ENCODE assay signal across 24 mouse cellular contexts in genomic region chr4:14182951-14183350, GRCm38 (mm10).
DNase-seq lines count a peak whose midpoint lies in the region; ATAC-seq lines count a peak whose summit lies in the region.
"Had no signal": no experiment of that assay in that cellular context is flagged by ENCODE, and none has a peak within 500 bp of the region (broad histone marks: within the 10 kb centered on the region; RNA-seq: fewer than 3 reads in every experiment).

No protein-coding gene starts in this region.

- H3K36me3 ChIP-seq in embryonic facial prominence, embryonic 14.5 days (ENCODE audit: control insufficient read depth, insufficient read depth, low read length) = no peaks in the 10 kb centered on the region
- no peaks in the 10 kb centered on the region for H3K36me3 ChIP-seq in embryonic facial prominence, embryonic 10.5 days (replicated peaks)
- no peaks in the 10 kb centered on the region for H3K36me3 ChIP-seq in liver, embryonic 12.5 days
- H3K36me3 ChIP-seq: embryonic facial prominence, embryonic 12.5 days; embryonic facial prominence, embryonic 15.5 days; forebrain, embryonic 10.5 days; forebrain, embryonic 12.5 days had no signal

- H3K9ac ChIP-seq in embryonic facial prominence, embryonic 14.5 days (ENCODE audit: low read depth, low read length) = no peak overlapping the region
- no peak overlapping the region for H3K9ac ChIP-seq in liver, embryonic 12.5 days
- H3K9ac ChIP-seq: embryonic facial prominence, embryonic 12.5 days; embryonic facial prominence, embryonic 15.5 days; forebrain, embryonic 12.5 days had no signal

- H3K27ac ChIP-seq in embryonic facial prominence, embryonic 14.5 days (replicated peaks; ENCODE audit: low read depth, low read length) = no peak overlapping the region
- H3K27ac ChIP-seq in embryonic facial prominence, embryonic 10.5 days (replicated peaks) = no peak overlapping the region
- H3K27ac ChIP-seq in liver, embryonic 12.5 days = no peak overlapping the region
- H3K27ac ChIP-seq: embryonic facial prominence, embryonic 12.5 days; embryonic facial prominence, embryonic 15.5 days; forebrain, embryonic 10.5 days; forebrain, embryonic 12.5 days had no signal

- no peak overlapping the region for H3K4me2 ChIP-seq in embryonic facial prominence, embryonic 14.5 days (ENCODE audit: low read depth, low read length)
- no peak overlapping the region for H3K4me2 ChIP-seq in liver, embryonic 12.5 days
- H3K4me2 ChIP-seq: embryonic facial prominence, embryonic 12.5 days; embryonic facial prominence, embryonic 15.5 days; forebrain, embryonic 12.5 days had no signal

- no peaks in the 10 kb centered on the region for H3K4me1 ChIP-seq in embryonic facial prominence, embryonic 14.5 days (ENCODE audit: control insufficient read depth, insufficient read depth, low read length)
- H3K4me1 ChIP-seq in embryonic facial prominence, embryonic 10.5 days = no peaks in the 10 kb centered on the region
- no peaks in the 10 kb centered on the region for H3K4me1 ChIP-seq in liver, embryonic 12.5 days
- H3K4me1 ChIP-seq: embryonic facial prominence, embryonic 12.5 days; embryonic facial prominence, embryonic 15.5 days; forebrain, embryonic 10.5 days; forebrain, embryonic 12.5 days had no signal

- DNase-seq in embryonic facial prominence, embryonic 14.5 days (ENCODE audit: low spot score) = peak; percentile 58
- no peak for DNase-seq in embryonic facial prominence, embryonic 10.5 days (ENCODE audit: low spot score)
- DNase-seq in retina, embryonic 14.5 days (ENCODE audit: low spot score) = peak; percentile 70
- no peak for DNase-seq in B cell, adult 2 months
- DNase-seq: adrenal gland, adult 8-10 months; adrenal gland, postnatal 14 days; adrenal gland, postnatal 36 days; cerebellum, adult 11 months; cerebellum, adult 18-20 months; cerebellum, adult 8-10 months; cerebellum, adult 9-11 months; cerebellum, postnatal 14 days; cerebellum, postnatal 36 days; embryo, embryonic 11 days had no signal

- WGBS in embryonic facial prominence, embryonic 14.5 days = 65% methylated on average over 2 of the region's 2 CpGs
- WGBS in embryonic facial prominence, embryonic 10.5 days = 81% methylated on average over 2 of the region's 2 CpGs
- 55% methylated on average over 2 of the region's 2 CpGs for WGBS in liver, embryonic 12.5 days (ENCODE audit: insufficient replicate concordance)

- H3K4me3 ChIP-seq in embryonic facial prominence, embryonic 14.5 days (ENCODE audit: low read depth, low read length) = no peak overlapping the region
- no peak overlapping the region for H3K4me3 ChIP-seq in embryonic facial prominence, embryonic 10.5 days
- H3K4me3 ChIP-seq in liver, embryonic 12.5 days = no peak overlapping the region
- H3K4me3 ChIP-seq: embryonic facial prominence, embryonic 12.5 days; embryonic facial prominence, embryonic 15.5 days; erythroblast, embryonic 14.5 days; forebrain, embryonic 10.5 days; forebrain, embryonic 12.5 days had no signal

- H3K27me3 ChIP-seq in embryonic facial prominence, embryonic 14.5 days (replicated peaks; ENCODE audit: control insufficient read depth, insufficient read depth, low read length) = no peaks in the 10 kb centered on the region
- H3K27me3 ChIP-seq in embryonic facial prominence, embryonic 10.5 days (replicated peaks; ENCODE audit: low read depth, poor library complexity, severe bottlenecking) = no peaks in the 10 kb centered on the region
- H3K27me3 ChIP-seq in liver, embryonic 12.5 days (replicated peaks) = no peaks in the 10 kb centered on the region
- H3K27me3 ChIP-seq: embryonic facial prominence, embryonic 12.5 days; embryonic facial prominence, embryonic 15.5 days; forebrain, embryonic 12.5 days; Patski had no signal

- no peak for ATAC-seq in embryonic facial prominence, embryonic 14.5 days (ENCODE audit: low read depth)
- ATAC-seq in liver, embryonic 12.5 days = no peak
- ATAC-seq: activated CD4-positive, CD25-positive, alpha-beta regulatory T cell, adult 4 months; forebrain, embryonic 14.5 days; forebrain, embryonic 16.5 days; Patski had no signal

- no peaks in the 10 kb centered on the region for H3K9me3 ChIP-seq in embryonic facial prominence, embryonic 14.5 days (ENCODE audit: control insufficient read depth, low read length)
- H3K9me3 ChIP-seq in embryonic facial prominence, embryonic 10.5 days = no peaks in the 10 kb centered on the region
- H3K9me3 ChIP-seq in liver, embryonic 12.5 days (replicated peaks) = no peaks in the 10 kb centered on the region
- H3K9me3 ChIP-seq: embryonic facial prominence, embryonic 12.5 days; embryonic facial prominence, embryonic 15.5 days; forebrain, embryonic 10.5 days; forebrain, embryonic 12.5 days had no signal

Comparison
In these comparisons a context has a peak if more than half of its experiments do, and no peak if none do; other contexts are left out.
1. DNase-seq: peak in embryonic facial prominence, embryonic 14.5 days (single experiment) and retina, embryonic 14.5 days (single experiment); none in embryonic facial prominence, embryonic 10.5 days (single experiment) and B cell, adult 2 months (0 of 2).